Mouse (Mus musculus) stomach, embryonic 14.5 days (tissue): ENCODE measurements around the gene Hoxa6. TPM values are rescaled to one million over a fixed set of nuclear protein-coding genes. Genes with fewer than 3 reads are reported as not detected.

ENCODE experiments used
- ATAC-seq: fragments of 200-750 bp; cut with Nextera tagmentation; 2 replicates; pipeline ENCODE4 v1.8.0; 2017; ENCODE audit warnings: low read depth, moderate TSS enrichment; ENCODE audit not compliant: insufficient number of reproducible peaks, insufficient read depth, low FRiP score
- H3K27ac ChIP-seq: fragments of 300-500 bp; sonication (generic); 2 replicates; pipeline ENCODE4 v1.5.1; 2014; ENCODE audit warnings: mild to moderate bottlenecking, low read length, moderate library complexity, mixed read lengths
- H3K27me3 ChIP-seq: fragments of 300-500 bp; sonication (generic); 2 replicates; pipeline ENCODE4 v1.6.1; 2014; ENCODE audit warnings: low read length, control low read depth, mixed read lengths; ENCODE audit not compliant: control insufficient read depth, insufficient read depth
- H3K36me3 ChIP-seq: fragments of 300-500 bp; sonication (generic); 2 replicates; pipeline ENCODE4 v1.6.1; 2014; ENCODE audit warnings: mild to moderate bottlenecking, control low read depth, low read length, moderate library complexity, mixed read lengths; ENCODE audit not compliant: control insufficient read depth, insufficient read depth
- H3K4me1 ChIP-seq: fragments of 300-500 bp; sonication (generic); 2 replicates; pipeline ENCODE4 v1.6.1; 2014; ENCODE audit warnings: low read length, control low read depth, mixed read lengths; ENCODE audit not compliant: control insufficient read depth, insufficient read depth
- H3K4me2 ChIP-seq: fragments of 300-500 bp; sonication (generic); replicated peaks from 2 replicates; pipeline ENCODE4 v1.6.1; 2014; ENCODE audit warnings: low read depth, low read length, control low read depth
- H3K4me3 ChIP-seq: fragments of 300-500 bp; sonication (generic); 2 replicates; pipeline ENCODE4 v1.5.1; 2014; ENCODE audit warnings: low read depth, low read length, control low read depth
- H3K9ac ChIP-seq: fragments of 300-500 bp; sonication (generic); replicated peaks from 2 replicates; pipeline ENCODE4 v1.6.1; 2014; ENCODE audit warnings: low read depth, mild to moderate bottlenecking, control low read depth, low read length, moderate library complexity, mixed read lengths
- H3K9me3 ChIP-seq: fragments of 300-500 bp; sonication (generic); 2 replicates; pipeline ENCODE4 v1.6.1; 2016; ENCODE audit warnings: low read depth, low read length, control low read depth; ENCODE audit not compliant: control insufficient read depth
- WGBS: fragments of 180-500 bp; shearing (Covaris S2); extraction: QIAGEN DNeasy Blood & Tissue Kit; methylation state at CpG from one replicate; pipeline ENCODE4 v1.1.7; 2014; 5-methylcytosine and 5-hydroxymethylcytosine counted together
- polyA plus RNA-seq: library from polyadenylated mRNA; unstranded; fragments of >200 nt; fragmentation: Nextera tagmentation; extraction: Ambion mirVana; gene quantifications from 2 replicates; pipeline ENCODE4 v1.2.1, GENCODE M21; 2014

Gene Hoxa6
- polyA plus RNA-seq, 1 experiment from 2014 or later = 3.4 TPM

DNA sequence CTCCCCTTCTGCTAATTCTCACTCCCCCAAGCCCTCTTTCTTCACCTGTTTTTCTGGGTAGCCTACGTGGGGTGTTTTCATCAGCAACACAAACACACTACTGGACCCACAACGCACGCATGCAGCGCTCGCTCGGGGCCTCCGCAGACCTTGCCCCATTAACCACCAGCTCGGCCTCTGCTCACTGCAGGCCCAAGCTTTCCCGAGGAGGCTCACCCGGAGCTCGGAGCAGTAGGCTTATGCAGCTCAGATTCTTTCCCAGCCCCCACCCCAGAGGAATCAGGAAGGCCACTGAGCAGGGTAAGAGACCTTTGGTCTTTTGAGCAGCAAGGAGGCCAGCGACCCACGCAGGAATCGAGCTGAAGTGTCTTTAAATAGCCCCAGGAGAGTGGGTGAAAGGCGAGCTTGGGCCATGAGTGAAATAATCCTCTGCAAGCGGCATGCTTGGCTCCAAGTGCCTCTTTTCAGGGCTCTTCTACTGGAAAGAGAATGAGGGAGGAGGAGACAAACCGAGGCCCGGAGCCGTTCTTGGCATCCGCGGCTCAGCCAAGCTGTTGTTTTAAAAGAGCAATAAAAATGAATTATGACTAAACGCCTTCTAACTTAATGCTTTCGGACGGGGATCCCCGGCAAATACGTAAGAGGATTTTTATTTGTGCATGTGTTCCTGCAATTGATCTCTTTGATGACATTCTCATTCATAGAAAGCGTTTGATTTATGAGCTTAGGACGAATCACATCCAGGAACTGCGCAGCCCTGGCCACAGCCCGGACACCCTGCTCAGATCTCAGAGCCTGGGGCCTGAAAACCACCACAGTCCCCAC lies 47.8 kb downstream of the Hoxa6 start:
- 2% methylated on average over 30 of the region's 30 CpGs for WGBS
- Histone ChIP-seq H3K9me3 (no peaks in the 10 kb centered on the region), H3K4me1 (peaks cover 12% of the 10 kb centered on the region), H3K27ac (peak overlapping the region; percentile 93), H3K27me3 (0 out of 2 replicates have a peak, but pooled peaks cover 3% of the 10 kb centered on the region), H3K4me2 (peak overlapping the region; percentile 61), H3K4me3 (peak overlapping the region; percentile 78), H3K9ac (peak overlapping the region; percentile 77), H3K36me3 (no peaks in the 10 kb centered on the region)
- no peak for ATAC-seq

DNA sequence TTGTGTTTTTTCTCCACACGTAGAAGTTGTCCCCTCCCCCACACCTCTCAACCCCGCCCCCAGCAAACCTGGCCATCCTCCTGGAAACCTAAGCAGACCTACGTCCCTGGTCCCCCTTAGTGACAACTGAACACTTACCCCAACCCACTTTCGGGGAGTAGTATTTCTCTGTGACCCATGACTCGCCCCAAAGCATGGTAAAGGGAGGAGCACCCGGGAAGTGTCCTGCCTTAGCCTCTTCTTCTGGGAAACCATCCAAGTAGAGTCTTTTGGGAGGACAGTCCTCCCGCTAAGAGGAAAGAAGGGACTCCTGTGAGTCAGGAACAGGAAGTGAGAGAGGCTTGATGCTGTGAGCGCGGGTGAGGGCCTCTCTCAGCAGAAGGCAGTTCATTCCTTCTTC lies 48.5 kb downstream of the Hoxa6 start:
- 0 out of 2 replicates have a peak, but pooled peaks cover 3% of the 10 kb centered on the region for H3K27me3 ChIP-seq
- WGBS = 5% methylated on average over 9 of the region's 9 CpGs
- H3K4me2 ChIP-seq = peak overlapping the region; percentile 61
- H3K36me3 ChIP-seq = no peaks in the 10 kb centered on the region
- H3K9me3 ChIP-seq = no peaks in the 10 kb centered on the region
- peak overlapping the region; percentile 78 for H3K4me3 ChIP-seq
- H3K27ac ChIP-seq = peak overlapping the region; percentile 93
- no peak for ATAC-seq
- H3K4me1 ChIP-seq = peaks cover 12% of the 10 kb centered on the region
- peak overlapping the region; percentile 77; the same call in 1 of the 2 replicates for H3K9ac ChIP-seq

DNA sequence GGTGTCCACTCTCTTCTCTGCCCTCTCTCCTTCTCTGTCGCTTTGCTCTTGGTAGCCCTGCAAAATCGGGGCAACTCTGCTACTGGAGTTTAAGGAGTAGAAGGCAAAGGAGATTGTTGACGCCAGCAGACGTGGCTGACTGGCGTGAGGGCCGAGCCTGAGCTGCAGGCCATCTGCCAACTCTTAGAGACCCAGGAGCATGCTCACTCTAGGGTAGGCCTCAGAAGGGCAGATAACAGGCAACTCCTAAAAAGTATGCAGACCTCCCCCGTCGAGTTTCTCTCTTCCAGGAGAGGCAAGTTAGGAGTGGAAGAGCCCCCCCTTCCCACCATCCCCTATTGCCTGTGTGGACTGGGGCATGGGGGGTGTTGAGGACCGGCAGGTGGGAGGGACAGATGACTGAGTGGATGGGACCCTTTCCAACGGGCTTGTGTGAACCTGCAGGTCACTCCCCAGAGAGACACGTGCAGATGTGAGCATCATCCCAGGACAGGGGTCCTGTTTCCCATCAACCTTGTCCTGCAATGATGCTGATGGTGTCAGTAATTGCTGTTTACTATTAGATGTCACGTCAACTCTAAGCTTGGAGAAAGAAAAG lies 49.3 kb downstream of the Hoxa6 start:
- 5% methylated on average over 12 of the region's 12 CpGs for WGBS

DNA sequence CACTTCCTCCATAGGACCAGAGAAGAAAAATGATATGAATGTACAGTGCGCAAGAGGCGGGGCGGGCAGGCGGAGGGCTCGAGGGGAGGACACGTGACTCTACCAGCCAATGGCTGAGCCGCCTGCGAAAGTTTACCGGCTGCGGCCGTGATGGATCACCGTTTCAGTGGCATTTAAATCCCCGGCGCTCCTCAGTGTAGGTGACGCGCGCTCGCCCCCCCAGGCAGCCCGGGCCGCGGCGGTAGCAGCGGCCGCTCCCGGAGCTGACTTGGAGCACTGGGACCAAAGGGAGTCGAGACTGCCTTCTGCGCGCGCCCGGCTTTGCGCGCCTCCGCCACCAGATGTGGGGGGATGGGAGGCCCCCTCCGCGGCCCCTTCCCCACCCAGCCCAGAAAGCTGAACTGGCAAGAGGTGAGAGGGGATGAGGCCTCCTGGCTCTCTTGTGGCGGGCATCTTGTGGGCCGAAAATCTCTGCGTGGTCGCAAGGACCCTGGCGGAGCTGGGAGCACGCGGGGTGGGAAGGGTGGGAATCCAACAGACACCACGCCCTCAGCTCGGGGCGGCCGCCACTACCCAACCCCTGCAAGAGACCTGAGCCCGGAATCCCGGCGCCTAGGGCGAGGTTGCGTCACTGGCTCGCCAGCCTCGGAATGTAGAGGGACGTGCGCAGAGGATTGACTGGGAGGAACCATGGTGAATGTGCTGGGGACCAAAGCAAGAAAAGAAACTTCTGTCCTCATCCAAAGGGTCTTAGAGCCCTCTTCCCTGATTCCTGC lies 50.1 kb downstream of the Hoxa6 start, which contains the start of gene Hoxa1:
TSS of gene Hoxa1 (minus strand) at position 42 of the 776 bp plus-strand sequence.
- WGBS = under 1% methylated on average over 55 of the region's 55 CpGs
- H3K27me3 ChIP-seq = 0 out of 2 replicates have a peak, but pooled peaks cover 3% of the 10 kb centered on the region
- peaks cover 12% of the 10 kb centered on the region for H3K4me1 ChIP-seq

More for the DNA sequence above, 49.3 kb downstream of the Hoxa6 start:
- peak overlapping the region; percentile 77 for H3K9ac ChIP-seq
- no peak; the same call in 1 of the 2 replicates for ATAC-seq
- 0 out of 2 replicates have a peak, but pooled peaks cover 3% of the 10 kb centered on the region for H3K27me3 ChIP-seq
- H3K36me3 ChIP-seq = no peaks in the 10 kb centered on the region
- H3K4me1 ChIP-seq = peaks cover 12% of the 10 kb centered on the region
- peak overlapping the region; percentile 93 for H3K27ac ChIP-seq
- H3K4me2 ChIP-seq = peak overlapping the region; percentile 61
- H3K9me3 ChIP-seq = no peaks in the 10 kb centered on the region
- H3K4me3 ChIP-seq = peak overlapping the region; percentile 78

DNA sequence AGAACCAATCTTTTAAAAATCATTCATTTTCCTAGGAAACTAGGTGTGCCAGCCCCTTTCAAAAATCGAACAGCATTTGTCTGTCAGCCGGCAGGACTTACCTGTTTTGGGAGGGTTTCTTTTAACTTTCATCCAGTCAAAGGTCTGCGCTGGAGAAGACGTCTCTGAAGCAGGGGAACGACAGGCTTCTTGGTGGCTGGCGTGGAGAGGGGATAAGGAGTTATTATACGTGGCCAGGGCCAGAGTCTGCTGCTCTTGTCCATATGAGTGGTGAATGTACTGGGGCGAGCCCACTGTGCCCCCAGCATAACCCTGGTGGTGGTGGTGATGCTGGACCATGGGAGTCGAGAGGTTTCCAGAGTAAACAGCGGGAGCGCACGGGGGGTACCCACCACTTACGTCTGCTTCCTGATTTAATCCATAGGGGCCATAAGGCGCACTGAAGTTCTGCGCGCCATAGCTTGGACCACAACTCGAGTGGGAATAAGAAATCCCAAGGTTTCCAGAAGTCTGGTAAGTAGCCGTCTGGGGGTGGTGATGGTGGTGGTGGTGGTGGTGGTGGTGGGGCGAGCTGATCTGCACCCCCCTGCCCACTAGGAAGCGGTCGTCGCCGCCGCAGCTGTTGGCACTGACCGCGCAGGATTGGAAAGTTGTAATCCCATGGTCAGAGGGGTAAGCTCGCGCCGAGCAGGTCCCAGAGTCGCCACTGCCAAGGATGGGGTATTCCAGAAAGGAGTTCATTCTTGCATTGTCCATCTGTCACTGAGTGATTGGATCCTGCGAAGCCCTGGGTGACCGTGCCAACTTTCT lies 50.9 kb downstream of the Hoxa6 start:
- Histone ChIP-seq H3K4me1 (peaks cover 12% of the 10 kb centered on the region), H3K27ac (no peak overlapping the region), H3K27me3 (0 out of 2 replicates have a peak, but pooled peaks cover 3% of the 10 kb centered on the region), H3K4me3 (peak overlapping the region; percentile 78), H3K4me2 (peak overlapping the region; percentile 61), H3K9me3 (no peaks in the 10 kb centered on the region), H3K9ac (no peak overlapping the region; the same call in 1 of the 2 replicates), H3K36me3 (no peaks in the 10 kb centered on the region)
- 2% methylated on average over 32 of the region's 32 CpGs for WGBS
- no peak for ATAC-seq

More for the DNA sequence above, 50.1 kb downstream of the Hoxa6 start, which contains the start of gene Hoxa1:
- Histone ChIP-seq H3K27ac (peak within 1 kb of the TSS; percentile 93), H3K9ac (peak within 1 kb of the TSS; percentile 77), H3K4me3 (peak within 1 kb of the TSS; percentile 78), H3K9me3 (no peaks in the 10 kb centered on the region), H3K4me2 (peak within 1 kb of the TSS; percentile 61), H3K36me3 (no peaks in the 10 kb centered on the region)
- peak; percentile 86 for ATAC-seq

DNA sequence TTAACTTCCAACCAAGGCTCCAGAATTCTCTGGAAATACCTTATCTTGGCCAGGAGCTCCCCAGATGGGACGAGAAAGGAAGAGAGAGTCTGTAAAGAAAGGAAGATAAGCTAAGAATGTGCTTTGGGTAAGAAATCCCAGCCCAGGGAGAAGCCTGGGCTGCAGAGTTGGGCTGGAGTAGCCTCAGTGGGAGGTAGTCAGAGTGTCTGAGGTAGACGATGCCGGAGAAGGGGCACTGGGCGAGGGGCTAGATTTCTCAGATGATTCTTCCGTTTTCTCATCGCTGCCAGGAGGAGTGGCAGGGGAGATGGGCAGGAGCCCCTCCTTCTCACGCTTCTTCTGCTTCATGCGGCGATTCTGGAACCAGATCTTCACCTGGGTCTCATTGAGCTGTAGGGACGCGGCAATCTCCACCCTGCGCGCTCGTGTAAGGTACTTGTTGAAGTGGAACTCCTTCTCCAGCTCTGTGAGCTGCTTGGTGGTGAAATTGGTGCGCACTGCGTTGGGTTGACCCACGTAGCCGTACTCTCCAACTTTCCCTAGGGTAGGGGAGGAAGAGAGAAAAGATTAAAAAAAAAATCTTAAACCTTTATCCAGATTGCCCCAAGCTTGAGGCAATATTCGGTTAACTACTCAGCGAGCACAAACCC lies 51.8 kb downstream of the Hoxa6 start:
- H3K4me1 ChIP-seq = peaks cover 7% of the 10 kb centered on the region
- ATAC-seq = no peak
- no peak overlapping the region for H3K9ac ChIP-seq
- H3K4me3 ChIP-seq = peak overlapping the region; percentile 78; the same call in 1 of the 2 replicates
- no peaks in the 10 kb centered on the region for H3K36me3 ChIP-seq
- 21% methylated on average over 20 of the region's 20 CpGs for WGBS
- H3K27me3 ChIP-seq = 0 out of 2 replicates have a peak, but pooled peaks cover 3% of the 10 kb centered on the region
- no peaks in the 10 kb centered on the region for H3K9me3 ChIP-seq
- peak overlapping the region; percentile 61 for H3K4me2 ChIP-seq
- no peak overlapping the region for H3K27ac ChIP-seq
